Mouse (Mus musculus) midbrain, embryonic 16.5 days (tissue): ENCODE results near the gene Gys1. TPM values are rescaled to one million over a fixed set of nuclear protein-coding genes. Genes with fewer than 3 reads are reported as not detected.

Experiments
- ATAC-seq: fragments of 200-750 bp; cut with Nextera tagmentation; 2 replicates; pipeline ENCODE4 v1.8.0; 2017; ENCODE audit warnings: moderate TSS enrichment
- H3K27ac ChIP-seq: fragments of 300-500 bp; sonication (generic); 2 replicates; pipeline ENCODE4 v1.5.1; 2014; ENCODE audit warnings: mild to moderate bottlenecking, low read length, mixed read lengths
- H3K27me3 ChIP-seq: fragments of 300-500 bp; sonication (generic); 2 replicates; pipeline ENCODE4 v1.6.1; 2014; ENCODE audit warnings: low read depth, low read length, mixed read lengths; ENCODE audit not compliant: control insufficient read depth, insufficient read depth
- H3K36me3 ChIP-seq: fragments of 300-500 bp; sonication (generic); 2 replicates; pipeline ENCODE4 v1.6.1; 2014; ENCODE audit warnings: mild to moderate bottlenecking, low read length, moderate library complexity, mixed read lengths; ENCODE audit not compliant: control insufficient read depth, insufficient read depth
- H3K4me1 ChIP-seq: fragments of 300-500 bp; sonication (generic); 2 replicates; pipeline ENCODE4 v1.6.1; 2014; ENCODE audit warnings: mild to moderate bottlenecking, low read length, mixed read lengths; ENCODE audit not compliant: control insufficient read depth, insufficient read depth
- H3K4me2 ChIP-seq: fragments of 300-500 bp; sonication (generic); 2 replicates; pipeline ENCODE4 v1.6.1; 2014; ENCODE audit warnings: mild to moderate bottlenecking, low read length, mixed read lengths
- H3K4me3 ChIP-seq: fragments of 300-500 bp; sonication (generic); 2 replicates; pipeline ENCODE4 v1.5.1; 2014; ENCODE audit warnings: low read depth, mild to moderate bottlenecking, low read length, moderate library complexity, mixed read lengths
- H3K9ac ChIP-seq: fragments of 300-500 bp; sonication (generic); 2 replicates; pipeline ENCODE4 v1.6.1; 2014; ENCODE audit warnings: low read depth, low read length, mixed read lengths
- H3K9me3 ChIP-seq: fragments of 300-500 bp; sonication (generic); replicated peaks from 2 replicates; pipeline ENCODE4 v1.6.1; 2014; ENCODE audit warnings: mild to moderate bottlenecking, low read length, mixed read lengths; ENCODE audit not compliant: control insufficient read depth, poor library complexity, severe bottlenecking
- WGBS: fragments of 180-500 bp; shearing (Covaris S2); extraction: QIAGEN DNeasy Blood & Tissue Kit; methylation state at CpG from one replicate; pipeline ENCODE4 v1.1.7; 2014; 5-methylcytosine and 5-hydroxymethylcytosine counted together
- microRNA-seq: library from miRNA; unstranded; fragments of <30 nt; microRNA quantifications from one replicate; pipeline ENCODE4, GENCODE M21; 2017
- polyA plus RNA-seq: library from polyadenylated mRNA; unstranded; fragments of >200 nt; fragmentation: Nextera tagmentation; extraction: Ambion mirVana; gene quantifications from 2 replicates; pipeline ENCODE4 v1.2.1, GENCODE M21; 2015

The Gys1 gene
- polyA plus RNA-seq, 1 experiment from 2014 or later, result 21.8 TPM

GRCm38 (mm10) chr7:45490822-45491221 is 56.2 kb downstream of the Gys1 start:
- no peak overlapping the region for H3K4me3 ChIP-seq
- no peak overlapping the region for H3K27ac ChIP-seq
- WGBS, result 48% methylated on average over 9 of the region's 9 CpGs
- H3K9ac ChIP-seq, result no peak overlapping the region
- H3K36me3 ChIP-seq, result peaks cover 24% of the 10 kb centered on the region
- H3K9me3 ChIP-seq, result no peaks in the 10 kb centered on the region
- no peak for ATAC-seq
- H3K27me3 ChIP-seq, result no peaks in the 10 kb centered on the region
- no peak overlapping the region for H3K4me2 ChIP-seq
- peaks cover 15% of the 10 kb centered on the region for H3K4me1 ChIP-seq

- Histone ChIP-seq H3K4me1 (peaks cover 15% of the 10 kb centered on the region), H3K27me3 (no peaks in the 10 kb centered on the region), H3K4me3 (no peak overlapping the region), H3K27ac (no peak overlapping the region), H3K36me3 (peaks cover 24% of the 10 kb centered on the region), H3K4me2 (no peak overlapping the region), H3K9me3 (no peaks in the 10 kb centered on the region), H3K9ac (no peak overlapping the region)
- no peak for ATAC-seq
- 23% methylated on average over 3 of the region's 3 CpGs for WGBS
Observed at GRCm38 (mm10) chr7:45491264-45491663, 56.6 kb downstream of the Gys1 start.

DNA sequence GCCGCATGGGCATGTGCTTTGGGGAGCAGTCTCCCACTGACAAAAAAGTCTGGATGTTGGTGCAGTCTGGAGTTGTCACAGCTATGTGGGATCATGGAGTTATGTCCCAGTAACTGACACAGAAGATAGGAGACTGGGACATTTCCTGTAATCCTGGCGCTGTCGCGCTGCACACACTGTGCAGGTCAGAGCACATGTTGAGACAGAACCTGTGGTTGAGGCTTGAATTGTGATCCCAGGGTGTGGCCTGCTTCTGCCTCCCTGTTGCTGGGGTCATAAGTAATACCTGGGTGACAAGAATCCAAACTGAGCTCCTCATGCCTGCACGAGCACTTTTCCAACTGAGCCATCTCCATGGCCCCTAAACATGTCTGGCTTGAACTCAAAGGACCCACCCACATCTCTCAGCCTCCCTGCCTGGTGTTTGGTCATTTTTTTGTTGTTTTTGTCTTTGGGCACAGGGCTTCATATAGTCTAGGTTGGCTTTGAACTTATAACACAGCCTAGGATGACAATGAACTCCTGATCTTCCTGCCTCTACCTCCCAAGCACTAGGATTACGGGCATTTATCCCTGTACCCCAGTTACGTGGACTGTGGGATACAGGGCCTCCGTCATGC is 57.7 kb downstream of the Gys1 start:
- no peaks in the 10 kb centered on the region for H3K9me3 ChIP-seq
- H3K9ac ChIP-seq, result no peak overlapping the region
- H3K36me3 ChIP-seq, result peaks cover 24% of the 10 kb centered on the region
- no peak overlapping the region for H3K27ac ChIP-seq
- H3K4me3 ChIP-seq, result no peak overlapping the region
- H3K27me3 ChIP-seq, result no peaks in the 10 kb centered on the region
- H3K4me1 ChIP-seq, result peaks cover 15% of the 10 kb centered on the region
- ATAC-seq, result no peak
- no peak overlapping the region for H3K4me2 ChIP-seq
- 96% methylated on average over 8 of the region's 8 CpGs for WGBS

GRCm38 (mm10) chr7:45492951-45493350 is 58.3 kb downstream of the Gys1 start:
- Histone ChIP-seq H3K9ac (no peak overlapping the region), H3K27me3 (no peaks in the 10 kb centered on the region), H3K9me3 (no peaks in the 10 kb centered on the region), H3K27ac (no peak overlapping the region), H3K36me3 (peaks cover 28% of the 10 kb centered on the region), H3K4me2 (no peak overlapping the region), H3K4me3 (no peak overlapping the region), H3K4me1 (peaks cover 14% of the 10 kb centered on the region)
- ATAC-seq, result no peak
- WGBS, result 90% methylated on average over 5 of the region's 5 CpGs

DNA sequence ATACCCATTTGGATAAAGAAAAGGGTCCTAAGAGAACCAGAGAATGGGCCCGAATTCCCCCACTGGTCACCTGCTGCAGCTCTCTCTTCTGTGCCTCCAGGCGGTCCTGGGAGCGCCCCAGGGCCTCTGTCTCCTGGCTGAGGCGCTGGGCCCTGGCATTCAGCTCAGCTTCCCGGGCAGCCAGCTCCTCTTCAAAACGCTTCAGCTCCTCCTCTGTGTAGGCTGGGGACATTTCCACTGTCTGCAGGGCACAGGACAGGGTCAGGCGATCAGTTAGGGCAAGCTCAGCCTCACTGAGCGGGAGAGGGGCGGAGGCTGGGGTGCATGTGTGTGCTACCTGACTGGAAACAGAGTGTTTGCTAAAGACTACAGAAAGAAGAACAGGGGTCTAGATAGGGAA is 59.9 kb downstream of the Gys1 start:
- WGBS, result 80% methylated on average over 9 of the region's 9 CpGs
- H3K27ac ChIP-seq, result no peak overlapping the region

GRCm38 (mm10) chr7:45498427-45498826 is 63.8 kb downstream of the Gys1 start:
- Histone ChIP-seq H3K9ac (no peak overlapping the region), H3K4me3 (no peak overlapping the region), H3K4me2 (no peak overlapping the region), H3K9me3 (no peaks in the 10 kb centered on the region), H3K27me3 (no peaks in the 10 kb centered on the region), H3K4me1 (no peaks in the 10 kb centered on the region), H3K27ac (no peak overlapping the region), H3K36me3 (peaks cover 46% of the 10 kb centered on the region)
- ATAC-seq, result no peak
- WGBS, result 94% methylated on average over 6 of the region's 6 CpGs

More for the DNA sequence above, 59.9 kb downstream of the Gys1 start:
- H3K4me2 ChIP-seq, result no peak overlapping the region
- no peaks in the 10 kb centered on the region for H3K27me3 ChIP-seq
- no peak overlapping the region for H3K4me3 ChIP-seq
- H3K36me3 ChIP-seq, result peaks cover 44% of the 10 kb centered on the region
- no peaks in the 10 kb centered on the region for H3K9me3 ChIP-seq
- no peak overlapping the region for H3K9ac ChIP-seq
- 0 out of 2 replicates have a peak, but pooled peaks cover 3% of the 10 kb centered on the region for H3K4me1 ChIP-seq
- ATAC-seq, result no peak

Small RNA genes within 50 kb of the gene (microRNA-seq; reads per million reads assigned to microRNA genes)
- gene Gm22133, result not detected

Other genes with a start within 250 kb of the Gys1 start
- 0.45 and 0.53 TPM in 2 replicates for gene Ccdc155, start 230.0 kb upstream of the Gys1 start, polyA plus RNA-seq
- 6.2 and 10.5 TPM in 2 replicates for gene Dkkl1, start 222.7 kb upstream of the Gys1 start, polyA plus RNA-seq
- gene Tead2, start 219.1 kb upstream of the Gys1 start, polyA plus RNA-seq, result 30.5 and 39.5 TPM in 2 replicates
- gene Cd37, start 195.7 kb upstream of the Gys1 start, polyA plus RNA-seq, result 1.3 and 1.4 TPM in 2 replicates
- 0.93 and 1.2 TPM in 2 replicates for gene Slc6a16, start 193.8 kb upstream of the Gys1 start, polyA plus RNA-seq
- gene Slc6a21, start 157.3 kb upstream of the Gys1 start, polyA plus RNA-seq, result not detected in 2 replicates
- gene Trpm4, start 101.1 kb upstream of the Gys1 start, polyA plus RNA-seq, result 11.1 and 12.4 TPM in 2 replicates
- gene Hrc, start 99.6 kb upstream of the Gys1 start, polyA plus RNA-seq, result 0.39 and 0.40 TPM in 2 replicates
- 28.5 and 29.2 TPM in 2 replicates for gene Ppfia3, start 67.8 kb upstream of the Gys1 start, polyA plus RNA-seq
- 27.0 and 39.9 TPM in 2 replicates for gene Lin7b, start 64.3 kb upstream of the Gys1 start, polyA plus RNA-seq
- 157 and 186 TPM in 2 replicates for gene Snrnp70, start 39.1 kb upstream of the Gys1 start, polyA plus RNA-seq
- gene Kcna7, start 29.2 kb upstream of the Gys1 start, polyA plus RNA-seq, result not detected in 2 replicates
- gene Ntf5, start 21.1 kb upstream of the Gys1 start, polyA plus RNA-seq, result not detected in 2 replicates
- gene Lhb, start 14.0 kb upstream of the Gys1 start, polyA plus RNA-seq, result 0.39 and 0.88 TPM in 2 replicates
- gene Ruvbl2, start 3.3 kb downstream of the Gys1 start, polyA plus RNA-seq, result 103 and 110 TPM in 2 replicates
- 5,323 and 5,449 TPM in 2 replicates for gene Ftl1, start 25.0 kb downstream of the Gys1 start, polyA plus RNA-seq
- gene Bax, start 32.1 kb downstream of the Gys1 start, polyA plus RNA-seq, result 232 and 243 TPM in 2 replicates
- 0.15 and 0.16 TPM in 2 replicates for gene Tulp2, start 47.0 kb downstream of the Gys1 start, polyA plus RNA-seq
- gene Gm45808, start 52.0 kb downstream of the Gys1 start, polyA plus RNA-seq, result not detected in 2 replicates
- 4.1 and 4.2 TPM in 2 replicates for gene Dhdh, start 54.0 kb downstream of the Gys1 start, polyA plus RNA-seq
- gene Nucb1, start 75.6 kb downstream of the Gys1 start, polyA plus RNA-seq, result 107 and 119 TPM in 2 replicates
- gene Ppp1r15a, start 91.4 kb downstream of the Gys1 start, polyA plus RNA-seq, result 10.5 and 13.9 TPM in 2 replicates
- gene Plekha4, start 91.5 kb downstream of the Gys1 start, polyA plus RNA-seq, result 0.81 and 0.87 TPM in 2 replicates
- gene Hsd17b14, start 120.0 kb downstream of the Gys1 start, polyA plus RNA-seq, result 0.21 TPM in 1 of 2 replicates, not detected in the other
- 23.6 and 25.0 TPM in 2 replicates for gene Bcat2, start 135.3 kb downstream of the Gys1 start, polyA plus RNA-seq
- not detected in 2 replicates for gene Fgf21, start 180.6 kb downstream of the Gys1 start, polyA plus RNA-seq
- gene Fut1, start 182.4 kb downstream of the Gys1 start, polyA plus RNA-seq, result not detected in 2 replicates
- gene Izumo1, start 187.0 kb downstream of the Gys1 start, polyA plus RNA-seq, result not detected in 2 replicates
- gene Rasip1, start 192.6 kb downstream of the Gys1 start, polyA plus RNA-seq, result 17.2 and 18.5 TPM in 2 replicates
- gene Mamstr, start 205.1 kb downstream of the Gys1 start, polyA plus RNA-seq, result 3.4 and 4.6 TPM in 2 replicates
- 0.16 TPM in 2 replicates for gene Fut2, start 231.6 kb downstream of the Gys1 start, polyA plus RNA-seq
- gene Ntn5, start 249.2 kb downstream of the Gys1 start, polyA plus RNA-seq, result 0.23 and 0.71 TPM in 2 replicates